Mouse (Mus musculus): ENCODE results near the gene Endog.
"Not testable (repeated sequence)": the region's sequence is repeated elsewhere in the genome, so short reads cannot be mapped to it uniquely, and the experiment has no call there.

Gene Endog

GRCm38 (mm10) chr2:30171371-30171996, at the start of gene Endog:
Gene Endog, plus strand, starts transcription at chr2:30171493.
- DNase-seq (ENCODE audit: low spot score): peak; percentile 95

- no peak for DNase-seq (ENCODE audit: low spot score)
Observed at GRCm38 (mm10) chr2:30122766-30123165, 48.5 kb upstream of the Endog start.

GRCm38 (mm10) chr2:30123729-30124471, 47.4 kb upstream of the Endog start:
- peak; percentile 56 for DNase-seq (ENCODE audit: low spot score)

GRCm38 (mm10) chr2:30124472-30125274, 46.6 kb upstream of the Endog start, which contains the start of gene Zer1:
Gene Zer1, minus strand, starts transcription at chr2:30124585.
- peak; percentile 96 for DNase-seq (ENCODE audit: low spot score)

GRCm38 (mm10) chr2:30128789-30129188, 42.5 kb upstream of the Endog start:
- peak; percentile 74 for DNase-seq (ENCODE audit: low spot score)

GRCm38 (mm10) chr2:30130156-30130555, 41.1 kb upstream of the Endog start:
- DNase-seq (ENCODE audit: low spot score): no peak

GRCm38 (mm10) chr2:30131240-30131639, 40.1 kb upstream of the Endog start:
- DNase-seq (ENCODE audit: low spot score): not testable (repeated sequence)

GRCm38 (mm10) chr2:30132801-30133612, 38.3 kb upstream of the Endog start:
- no peak for DNase-seq (ENCODE audit: low spot score)

- DNase-seq (ENCODE audit: low spot score): peak; percentile 96
Observed at GRCm38 (mm10) chr2:30133613-30134377, 37.5 kb upstream of the Endog start, which contains the start of gene Tbc1d13. Gene Tbc1d13, plus strand, starts transcription at chr2:30133746.

- no peak for DNase-seq (ENCODE audit: low spot score)
Observed at GRCm38 (mm10) chr2:30134378-30134711, 36.9 kb upstream of the Endog start.

- no peak for DNase-seq (ENCODE audit: low spot score)
Observed at GRCm38 (mm10) chr2:30134928-30135620, 36.2 kb upstream of the Endog start.

GRCm38 (mm10) chr2:30136458-30136857, 34.8 kb upstream of the Endog start:
- no peak for DNase-seq (ENCODE audit: low spot score)

- not testable (repeated sequence) for DNase-seq (ENCODE audit: low spot score)
Observed at GRCm38 (mm10) chr2:30140021-30140420, 31.3 kb upstream of the Endog start.

GRCm38 (mm10) chr2:30144436-30144835, 26.9 kb upstream of the Endog start:
- no peak for DNase-seq (ENCODE audit: low spot score)

- no peak for DNase-seq (ENCODE audit: low spot score)
Observed at GRCm38 (mm10) chr2:30147466-30147865, 23.8 kb upstream of the Endog start.

- DNase-seq (ENCODE audit: low spot score): no peak
Observed at GRCm38 (mm10) chr2:30151840-30152239, 19.5 kb upstream of the Endog start.

GRCm38 (mm10) chr2:30152616-30153015, 18.7 kb upstream of the Endog start:
- DNase-seq (ENCODE audit: low spot score): no peak

- not testable (repeated sequence) for DNase-seq (ENCODE audit: low spot score)
Observed at GRCm38 (mm10) chr2:30159871-30160270, 11.4 kb upstream of the Endog start.

GRCm38 (mm10) chr2:30161809-30162208, 9.5 kb upstream of the Endog start:
- DNase-seq (ENCODE audit: low spot score): peak; percentile 53

- no peak for DNase-seq (ENCODE audit: low spot score)
Observed at GRCm38 (mm10) chr2:30164340-30164932, 6.9 kb upstream of the Endog start.
